Mouse (Mus musculus): ENCODE measurements around the gene Slc24a1. TPM values are rescaled to one million over a fixed set of nuclear protein-coding genes. Genes with fewer than 3 reads are reported as not detected.
A peak's percentile ranks its signal among the peaks of the same experiment; 100 is the strongest.

The Slc24a1 gene
- total RNA-seq, 2 experiments from 2014 or later: 0.14 to 0.15 TPM

- DNase-seq: no peak
- intact Hi-C loops (cut with DNase I): no loop called here
Observed at GRCm38 (mm10) chr9:64939281-64939680, 12.1 kb downstream of the Slc24a1 start.

- DNase-seq: no peak
- intact Hi-C loops (cut with DNase I): no loop called here
Observed at GRCm38 (mm10) chr9:64938535-64938934, 12.9 kb downstream of the Slc24a1 start.

- DNase-seq: no peak
- intact Hi-C loops (cut with DNase I): loop anchor here (2.0 kb wide), 3 partner anchors 23 to 159 kb away; partner anchors contain the start of gene Ints14
Observed at GRCm38 (mm10) chr9:64937491-64937890, 13.9 kb downstream of the Slc24a1 start.

- DNase-seq: peak; percentile 67 to 82
- intact Hi-C loops (cut with DNase I): loop anchor here (2.0 kb wide), 3 partner anchors 24 to 158 kb away; partner anchors contain the start of gene Ints14
Observed at GRCm38 (mm10) chr9:64936508-64936907, 14.9 kb downstream of the Slc24a1 start.

GRCm38 (mm10) chr9:64934015-64934754 is 17.2 kb downstream of the Slc24a1 start:
- peak; percentile 62 to 68 for DNase-seq
- intact Hi-C loops (cut with DNase I): no loop called here

GRCm38 (mm10) chr9:64931751-64932610 is 19.4 kb downstream of the Slc24a1 start:
- no peak for DNase-seq
- intact Hi-C loops (cut with DNase I): no loop called here

GRCm38 (mm10) chr9:64930256-64930655 is 21.2 kb downstream of the Slc24a1 start:
- no peak for DNase-seq
- intact Hi-C loops (cut with DNase I): no loop called here

GRCm38 (mm10) chr9:64926201-64926991 is 25.0 kb downstream of the Slc24a1 start:
- intact Hi-C loops (cut with DNase I): no loop called here
- peak; percentile 71 to 78 for DNase-seq

- no peak for DNase-seq
- intact Hi-C loops (cut with DNase I): no loop called here
Observed at GRCm38 (mm10) chr9:64925771-64926170, 25.6 kb downstream of the Slc24a1 start.

- intact Hi-C loops (cut with DNase I): no loop called here
- no peak for DNase-seq
Observed at GRCm38 (mm10) chr9:64918560-64918959, 32.8 kb downstream of the Slc24a1 start.

GRCm38 (mm10) chr9:64914629-64915028 is 36.8 kb downstream of the Slc24a1 start:
- DNase-seq: no peak
- intact Hi-C loops (cut with DNase I): no loop called here

- intact Hi-C loops (cut with DNase I): no loop called here
- no peak for DNase-seq
Observed at GRCm38 (mm10) chr9:64913973-64914372, 37.4 kb downstream of the Slc24a1 start.

- intact Hi-C loops (cut with DNase I): no loop called here
- DNase-seq: no peak
Observed at GRCm38 (mm10) chr9:64913406-64913805, 38.0 kb downstream of the Slc24a1 start.

GRCm38 (mm10) chr9:64907441-64907840 is 44.0 kb downstream of the Slc24a1 start:
- intact Hi-C loops (cut with DNase I): no loop called here
- no peak for DNase-seq

GRCm38 (mm10) chr9:64904917-64905640 is 46.3 kb downstream of the Slc24a1 start:
- intact Hi-C loops (cut with DNase I): no loop called here
- DNase-seq: no peak

- DNase-seq: peak; percentile 75 to 81
- intact Hi-C loops (cut with DNase I): loop anchor here (2.0 kb wide), 2 partner anchors 33 to 123 kb away; no protein-coding TSS in a partner anchor
Observed at GRCm38 (mm10) chr9:64903386-64903785, 48.0 kb downstream of the Slc24a1 start.

- intact Hi-C loops (cut with DNase I): loop anchor here (2.0 kb wide), 2 partner anchors 34 to 122 kb away; no protein-coding TSS in a partner anchor
Observed at GRCm38 (mm10) chr9:64902866-64903265, 48.5 kb downstream of the Slc24a1 start.

GRCm38 (mm10) chr9:64896605-64897004 is 54.8 kb downstream of the Slc24a1 start:
- intact Hi-C loops (cut with DNase I): no loop called here
- DNase-seq: no peak

More at GRCm38 (mm10) chr9:64902866-64903265, 48.5 kb downstream of the Slc24a1 start:
- DNase-seq: no peak

GRCm38 (mm10) chr9:64886008-64886407 is 65.4 kb downstream of the Slc24a1 start:
- no peak for DNase-seq
- intact Hi-C loops (cut with DNase I): no loop called here
